Mouse (Mus musculus): ENCODE measurements around the gene Nono.
A peak's percentile ranks its signal among the peaks of the same experiment; 100 is the strongest.

Gene Nono

DNA sequence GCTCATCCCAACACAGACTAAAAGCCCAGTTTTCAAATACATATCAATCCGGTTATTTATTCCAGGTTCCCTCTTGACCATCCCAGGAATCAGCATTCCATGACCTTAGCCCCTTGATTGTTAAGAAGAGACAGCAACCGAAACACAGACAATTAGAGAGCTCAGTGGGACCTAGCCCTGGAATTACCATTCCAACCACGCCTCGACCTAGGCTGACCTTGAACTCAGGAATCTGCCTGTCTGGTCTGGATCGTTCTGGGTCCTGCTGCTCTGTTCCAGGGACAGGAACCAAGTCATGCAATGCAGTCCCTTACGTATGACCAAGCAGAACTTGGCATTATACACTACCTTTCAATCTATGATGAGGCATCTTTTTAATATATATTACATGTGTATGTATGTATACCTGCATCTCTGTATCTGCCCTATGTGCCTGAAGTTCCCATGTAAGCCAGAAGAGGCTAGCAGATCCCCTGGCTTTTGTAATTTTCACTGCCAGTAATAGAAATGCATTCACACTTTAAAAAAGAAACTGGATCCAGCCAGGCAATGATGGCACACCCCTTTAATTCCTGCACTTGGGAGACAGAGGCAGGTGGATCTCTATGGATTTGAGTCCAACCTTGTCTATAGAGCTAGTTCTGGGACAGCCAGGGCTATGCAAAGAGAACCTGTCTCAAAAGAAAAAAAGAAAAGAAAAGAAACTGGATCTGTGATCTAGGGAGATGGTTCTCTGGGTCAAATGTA, 52.7 kb downstream of the Nono start:
- DNase-seq (ENCODE audit: low spot score): no peak

DNA sequence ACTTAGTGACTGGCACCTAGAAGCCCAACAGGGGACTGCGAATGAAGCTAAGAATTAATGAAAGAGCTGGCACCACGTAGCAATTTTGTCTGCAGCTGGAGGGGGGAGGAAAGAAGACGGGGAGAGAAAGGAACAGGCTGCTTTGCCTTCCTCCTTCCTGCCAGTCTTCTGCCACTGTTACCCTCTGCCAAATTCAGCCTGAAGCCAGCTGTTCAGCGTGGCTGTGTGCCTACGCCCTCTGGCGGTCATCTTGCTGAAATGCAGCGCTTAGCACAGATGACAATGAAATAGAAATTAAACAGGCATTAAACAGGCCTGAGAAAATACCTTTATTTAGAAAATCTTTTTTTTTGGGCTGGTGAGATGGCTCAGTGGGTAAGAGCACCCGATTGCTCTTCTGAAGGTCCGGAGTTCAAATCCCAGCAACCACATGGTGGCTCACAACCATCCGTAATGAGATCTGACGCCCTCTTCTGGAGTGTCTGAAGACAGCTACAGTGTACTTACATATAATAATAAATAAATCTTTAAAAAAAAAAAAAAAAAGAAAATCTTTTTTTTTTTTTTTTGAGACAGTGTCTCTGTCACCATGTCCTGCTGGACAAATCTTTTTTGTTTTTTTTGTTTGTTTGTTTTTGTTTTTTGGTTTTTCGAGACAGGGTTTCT, 57.5 kb downstream of the Nono start:
- peak; percentile 38 for DNase-seq (ENCODE audit: low spot score)
